Mouse (Mus musculus) cerebellum, adult 2 months (tissue): ENCODE data around the gene Insrr.

Source experiments
- CTCF ChIP-seq: fragments of 200-500 bp; IDR thresholded peaks from 2 replicates; pipeline ENCODE4 v1.5.1; 2011; ENCODE audit warnings: low read depth, mild to moderate bottlenecking, control low read depth, low read length, moderate library complexity, borderline replicate concordance; ENCODE audit not compliant: insufficient read depth
- POLR2A ChIP-seq: fragments of 200-500 bp; IDR thresholded peaks from 2 replicates; pipeline ENCODE4 v1.6.1; 2011; ENCODE audit warnings: low read length, control low read depth, borderline replicate concordance; ENCODE audit not compliant: insufficient read depth

DNA sequence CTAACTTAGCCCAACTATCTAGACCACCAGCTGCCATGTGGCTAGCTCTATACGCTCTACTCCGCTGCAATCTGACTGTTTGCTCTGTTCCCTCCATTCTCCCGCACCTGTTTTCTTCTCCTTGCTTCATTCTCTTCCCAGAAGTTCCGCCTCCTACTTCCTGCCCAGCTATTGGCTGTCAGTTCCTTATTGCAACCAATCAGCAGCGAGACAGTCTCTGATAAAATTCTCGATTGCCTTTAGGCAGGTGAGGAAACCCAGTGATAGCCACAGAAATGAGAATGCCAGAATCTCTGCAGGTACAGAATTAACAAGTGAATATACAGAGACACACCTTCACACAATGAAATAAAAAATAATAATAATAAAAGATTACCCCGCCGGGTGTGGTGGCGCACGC lies 32.3 kb downstream of the Insrr start:
- TF ChIP-seq POLR2A (no peak), CTCF (no peak)
